Mouse (Mus musculus): ENCODE measurements around the gene Smarcad1.
"Not testable (repeated sequence)": the region's sequence is repeated elsewhere in the genome, so short reads cannot be mapped to it uniquely, and the experiment has no call there.

Gene Smarcad1

DNA sequence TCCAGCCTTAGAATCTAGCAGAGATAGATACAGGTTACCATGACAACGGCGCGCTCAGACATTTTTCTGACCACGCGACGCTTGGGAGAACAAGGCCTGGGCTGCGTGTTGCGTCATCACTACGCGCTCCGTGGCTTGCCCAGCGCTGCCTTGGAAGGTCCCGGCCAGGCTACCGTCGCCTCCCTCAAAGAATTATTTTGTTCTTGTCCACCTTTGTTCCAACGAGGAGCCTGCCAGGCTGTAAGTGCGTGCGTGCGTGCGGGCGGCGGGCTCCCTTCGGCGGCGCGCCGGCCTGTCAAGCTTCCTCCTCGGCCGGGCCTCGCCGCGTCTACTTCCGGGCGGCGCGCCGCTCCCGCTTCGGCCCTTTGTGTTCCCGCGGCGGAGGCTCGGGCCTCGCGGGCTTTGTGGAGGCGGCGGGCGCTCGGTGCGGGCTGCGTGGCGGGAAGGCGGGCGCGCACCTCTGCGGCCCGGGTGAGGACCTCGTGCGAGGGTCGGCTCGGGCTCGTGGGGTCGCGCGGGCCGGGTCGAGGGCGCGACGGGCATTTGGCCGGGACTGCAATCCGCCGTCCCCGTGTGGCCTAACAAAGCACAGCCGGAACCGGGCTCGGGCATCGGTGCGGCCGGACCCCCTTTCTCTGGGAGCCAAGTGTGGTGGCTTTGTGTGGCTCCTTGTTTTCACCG lies at the start of gene Smarcad1:
Smarcad1 (plus strand) TSS at position 93 of the 681 bp plus-strand sequence.
- DNase-seq, result peak; percentile 89

GRCm38 (mm10) chr6:64996824-64997421 lies 45.5 kb upstream of the Smarcad1 start:
- DNase-seq, result no peak

- no peak for DNase-seq
Observed at GRCm38 (mm10) chr6:64997805-64998204, 44.6 kb upstream of the Smarcad1 start.

DNA sequence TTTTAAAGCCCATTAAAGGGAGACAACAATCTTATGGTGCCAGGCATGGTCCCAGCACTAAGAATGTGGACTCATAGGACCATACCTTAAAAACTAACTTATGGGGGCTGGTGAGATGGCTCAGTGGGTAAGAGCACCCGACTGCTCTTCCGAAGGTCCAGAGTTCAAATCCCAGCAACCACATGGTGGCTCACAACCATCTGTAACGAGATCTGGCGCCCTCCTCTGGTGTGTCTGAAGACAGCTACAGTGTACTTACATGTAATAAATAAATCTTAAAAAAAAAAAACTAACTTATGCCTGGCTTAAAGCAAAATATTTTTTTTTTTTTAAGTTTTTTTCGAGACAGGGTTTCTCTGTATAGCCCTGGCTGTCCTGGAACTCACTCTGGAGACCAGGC lies 41.6 kb upstream of the Smarcad1 start:
- not testable (repeated sequence) for DNase-seq

DNA sequence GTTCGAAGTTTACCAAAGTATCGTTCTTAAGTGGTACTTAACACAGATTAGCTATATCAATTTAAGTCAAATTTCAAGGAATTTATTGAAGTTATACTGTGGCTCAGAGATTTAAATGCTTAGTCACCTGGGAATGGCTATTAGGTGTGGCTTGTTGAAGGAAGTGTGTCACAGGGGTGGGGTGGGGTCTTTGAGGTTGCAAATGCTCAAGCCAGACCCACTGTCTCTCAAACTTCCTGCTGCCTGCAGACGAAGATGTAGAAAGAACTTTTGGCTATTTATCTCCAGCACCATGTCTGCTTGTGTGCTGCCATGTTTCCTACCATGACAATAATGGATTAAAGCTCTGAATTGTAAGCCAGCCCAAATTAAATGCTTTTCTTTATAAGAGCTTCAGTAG lies 40.2 kb upstream of the Smarcad1 start:
- no peak for DNase-seq

- DNase-seq, result no peak
Observed at GRCm38 (mm10) chr6:65008836-65009235, 33.5 kb upstream of the Smarcad1 start.

DNA sequence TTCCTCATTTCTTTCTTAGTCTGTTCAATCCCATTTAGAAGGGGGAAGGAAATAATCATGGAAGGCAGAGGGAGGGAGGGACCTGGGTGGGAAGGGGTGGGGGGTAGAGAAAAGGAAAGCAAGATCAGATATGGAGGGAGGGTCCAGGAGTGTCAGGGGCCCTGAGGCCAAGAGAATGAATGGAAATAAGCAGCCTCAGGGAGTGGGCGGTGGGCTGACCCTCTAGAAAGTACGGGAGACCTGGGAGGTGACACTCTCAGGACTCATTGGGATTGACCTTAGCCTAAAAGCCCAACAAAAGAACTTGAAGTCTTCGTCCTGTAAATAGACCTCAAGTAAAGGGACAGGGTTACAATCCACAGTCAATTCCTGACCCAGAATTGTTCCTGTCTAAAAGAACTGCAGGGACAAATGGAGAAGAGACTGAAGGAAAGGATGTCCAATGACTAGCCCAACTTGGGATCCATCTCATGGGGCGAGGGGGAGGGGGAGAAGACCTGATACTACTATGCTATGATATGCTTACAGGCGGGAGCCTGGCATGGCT lies 30.9 kb upstream of the Smarcad1 start:
- DNase-seq, result no peak

- DNase-seq, result no peak
Observed at GRCm38 (mm10) chr6:65012142-65012541, 30.2 kb upstream of the Smarcad1 start.

GRCm38 (mm10) chr6:65017566-65017965 lies 24.8 kb upstream of the Smarcad1 start:
- DNase-seq, result no peak

DNA sequence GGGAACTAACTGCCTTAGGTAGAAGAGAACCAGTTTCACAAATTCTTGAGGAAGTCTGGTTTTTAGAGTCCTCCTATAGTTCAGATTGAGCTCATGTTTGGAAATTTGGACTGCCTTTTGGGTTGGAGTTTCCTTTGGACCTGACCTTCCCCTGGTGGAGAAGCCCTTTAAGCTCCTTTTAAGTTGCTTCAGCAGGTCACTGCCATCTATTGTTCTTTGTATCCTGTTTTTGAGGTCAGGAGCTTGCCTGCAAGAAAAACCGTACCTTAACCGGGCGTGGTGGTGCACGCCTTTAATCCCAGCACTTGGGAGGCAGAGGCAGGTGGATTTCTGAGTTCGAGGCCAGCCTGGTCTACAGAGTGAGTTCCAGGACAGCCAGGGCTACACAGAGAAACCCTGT lies 23.4 kb upstream of the Smarcad1 start:
- not testable (repeated sequence) for DNase-seq

DNA sequence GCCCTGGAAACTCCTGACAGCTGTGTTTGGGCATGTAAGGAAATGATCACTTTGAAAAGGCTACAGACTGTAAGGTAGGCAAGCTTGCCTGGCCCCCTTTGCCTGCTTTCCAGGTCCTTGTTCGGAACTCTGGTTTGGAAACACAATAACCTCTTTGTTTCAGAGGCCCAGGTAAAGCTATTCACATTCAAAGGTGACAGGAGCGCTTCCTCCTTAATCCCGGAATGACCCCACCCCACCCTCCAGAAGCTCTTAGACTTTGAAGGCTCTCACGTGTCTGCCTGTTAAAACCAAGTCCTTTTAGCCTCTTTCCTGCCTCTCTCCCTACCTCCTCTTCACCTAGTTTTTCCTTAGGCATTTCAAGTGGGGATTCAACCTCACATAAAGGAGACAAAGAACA lies 20.5 kb upstream of the Smarcad1 start:
- DNase-seq, result no peak

GRCm38 (mm10) chr6:65023053-65023452 lies 19.3 kb upstream of the Smarcad1 start:
- DNase-seq, result no peak

- no peak for DNase-seq
Observed at GRCm38 (mm10) chr6:65024668-65025067, 17.7 kb upstream of the Smarcad1 start.

DNA sequence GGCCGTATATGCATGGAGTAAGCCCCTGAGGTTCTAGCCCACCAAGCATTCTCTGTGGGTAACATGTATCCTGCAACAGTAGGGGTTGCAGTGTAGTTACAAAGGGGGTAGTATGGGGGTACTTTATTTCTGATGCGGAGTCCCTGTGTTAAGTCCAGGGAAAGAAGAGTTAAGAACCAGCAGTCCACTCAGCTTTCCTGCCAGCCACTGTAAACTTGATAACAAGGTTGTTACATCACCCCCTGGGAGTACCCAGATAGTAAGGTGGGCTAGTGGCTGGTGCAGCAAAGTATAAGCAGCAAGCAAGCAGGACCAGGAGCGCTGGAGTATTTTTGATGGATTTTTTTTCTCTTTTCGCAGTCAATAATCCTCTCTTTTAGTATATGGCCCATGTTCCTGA lies 17.3 kb upstream of the Smarcad1 start:
- DNase-seq, result no peak

GRCm38 (mm10) chr6:65034661-65035060 lies 7.7 kb upstream of the Smarcad1 start:
- no peak for DNase-seq

GRCm38 (mm10) chr6:65035469-65035868 lies 6.9 kb upstream of the Smarcad1 start:
- DNase-seq, result no peak

DNA sequence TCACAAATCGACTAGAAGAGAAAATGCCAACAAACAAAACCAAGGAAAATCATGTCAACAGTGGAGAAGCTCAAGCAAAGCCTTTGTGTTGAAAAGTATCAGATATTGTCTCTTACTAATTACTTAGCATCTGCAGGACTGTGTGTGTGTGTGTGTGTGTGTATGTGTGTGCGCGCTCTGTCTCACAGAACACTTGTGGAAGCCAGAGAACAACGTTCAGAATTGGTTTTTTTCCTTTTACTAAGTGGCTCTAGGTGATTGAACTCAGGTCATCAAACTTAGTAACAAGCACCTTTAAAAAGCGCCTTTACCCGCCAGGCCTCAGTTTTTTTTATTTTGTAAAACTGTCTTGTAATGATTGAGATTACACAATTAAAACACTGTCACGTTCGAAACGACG lies 451 bp upstream of the Smarcad1 start:
- DNase-seq, result no peak

- no peak for DNase-seq
Observed at GRCm38 (mm10) chr6:65043241-65043640, 858 bp downstream of the Smarcad1 start.

DNA sequence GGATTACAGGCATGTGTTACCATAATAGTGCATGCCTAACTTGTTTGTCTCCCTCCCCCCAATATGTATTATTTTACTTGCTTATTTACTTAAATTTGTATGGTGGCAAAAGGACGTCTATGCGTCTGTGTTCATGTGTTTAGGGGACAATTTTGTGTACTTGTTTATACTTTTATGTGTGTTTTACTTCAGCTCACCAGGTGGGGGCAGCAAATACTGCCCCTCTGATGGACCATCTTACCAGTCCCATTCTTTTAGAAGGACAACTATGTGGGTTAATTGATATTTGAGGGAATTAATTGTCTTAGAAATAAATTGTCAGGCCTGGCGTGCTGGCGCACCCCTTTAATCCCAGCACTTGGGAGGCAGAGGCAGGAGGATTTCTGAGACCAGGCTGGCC lies 6.7 kb downstream of the Smarcad1 start:
- DNase-seq, result no peak

- no peak for DNase-seq
Observed at GRCm38 (mm10) chr6:65056620-65057019, 14.2 kb downstream of the Smarcad1 start.

- DNase-seq, result not testable (repeated sequence)
Observed at GRCm38 (mm10) chr6:65057137-65057536, 14.8 kb downstream of the Smarcad1 start.

- no peak for DNase-seq
Observed at GRCm38 (mm10) chr6:65061049-65061448, 18.7 kb downstream of the Smarcad1 start.

GRCm38 (mm10) chr6:65075201-65075600 lies 32.8 kb downstream of the Smarcad1 start:
- DNase-seq, result no peak

DNA sequence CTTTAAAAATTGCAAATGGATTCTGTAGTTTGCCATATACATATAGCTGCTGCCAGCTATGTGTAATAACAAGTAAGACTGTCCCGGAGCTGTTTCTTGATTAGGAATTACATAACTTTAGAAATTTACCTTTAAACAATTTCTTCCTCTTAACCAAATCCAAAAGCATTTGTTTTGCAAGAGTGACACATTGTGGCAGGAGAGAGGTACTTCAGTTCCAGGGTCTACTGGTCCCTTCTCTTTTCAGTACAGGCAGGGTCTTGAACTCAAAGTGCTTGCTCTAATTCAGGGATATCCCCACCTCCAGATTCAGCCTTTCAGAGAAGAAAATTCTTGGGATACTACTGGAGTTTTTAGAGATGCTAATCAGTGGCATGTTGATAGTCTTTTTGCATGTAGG lies 36.8 kb downstream of the Smarcad1 start:
- no peak for DNase-seq

DNA sequence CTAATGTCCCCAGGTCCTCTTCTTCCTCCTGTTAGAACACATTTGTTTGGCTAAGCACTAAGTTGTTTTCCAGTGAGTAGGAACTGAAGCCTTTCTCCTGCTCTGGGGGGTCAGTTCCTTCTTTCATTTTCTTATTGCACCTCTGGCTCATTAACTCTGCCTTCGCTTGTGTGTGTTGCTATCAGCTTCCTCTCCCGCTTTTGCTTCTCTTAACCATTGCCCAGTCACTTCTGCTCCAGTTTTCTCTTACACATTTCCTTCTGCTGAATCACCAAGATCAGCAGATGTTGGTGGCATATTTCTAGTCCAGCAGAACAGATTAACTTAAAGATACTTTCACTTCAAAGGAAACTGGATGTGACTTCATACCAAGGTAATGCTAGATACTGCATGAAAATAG lies 72.5 kb downstream of the Smarcad1 start:
- no peak for DNase-seq

All from cerebellum, adult 11 months (tissue).